Mouse (Mus musculus): Measurements from ENCODE around the gene Slc2a3. TPM values are rescaled to one million over a fixed set of nuclear protein-coding genes. Genes with fewer than 3 reads are reported as not detected.

Gene Slc2a3
- polyA plus RNA-seq, 1 experiment from 2014 or later = 19.9 TPM

GRCm38 (mm10) chr6:122801801-122802514, 518 bp upstream of the Slc2a3 start:
- Histone ChIP-seq H3K4me3 (peak overlapping the region; percentile 61), H3K27ac (replicated peaks) (peak overlapping the region; percentile 13), H3K9ac (replicated peaks) (peak overlapping the region; percentile 61), H3K4me2 (replicated peaks) (peak overlapping the region; percentile 92), H3K4me1 (peaks cover 16% of the 10 kb centered on the region; the same call in 1 of the 2 replicates), H3K9me3 (no peaks in the 10 kb centered on the region), H3K36me3 (no peaks in the 10 kb centered on the region), H3K27me3 (peaks cover 13% of the 10 kb centered on the region; the same call in 1 of the 2 replicates)
- ATAC-seq (replicated peaks) = peak; percentile 79
- 2% methylated on average over 34 of the region's 34 CpGs for WGBS

- peak overlapping the region; percentile 61 for H3K9ac ChIP-seq (replicated peaks)
- no peak for ATAC-seq (replicated peaks)
- peak overlapping the region; percentile 92 for H3K4me2 ChIP-seq (replicated peaks)
- H3K36me3 ChIP-seq = no peaks in the 10 kb centered on the region
- peaks cover 13% of the 10 kb centered on the region; the same call in 1 of the 2 replicates for H3K27me3 ChIP-seq
- H3K4me3 ChIP-seq = peak overlapping the region; percentile 61
- no peak overlapping the region for H3K27ac ChIP-seq (replicated peaks)
- peaks cover 16% of the 10 kb centered on the region; the same call in 1 of the 2 replicates for H3K4me1 ChIP-seq
- WGBS = 37% methylated on average over 10 of the region's 10 CpGs
- no peaks in the 10 kb centered on the region for H3K9me3 ChIP-seq
Measured at GRCm38 (mm10) chr6:122800640-122801300, 670 bp downstream of the Slc2a3 start.

- Histone ChIP-seq H3K4me2 (replicated peaks) (no peak overlapping the region), H3K4me3 (no peak overlapping the region), H3K9ac (replicated peaks) (no peak overlapping the region), H3K27me3 (no peaks in the 10 kb centered on the region), H3K9me3 (no peaks in the 10 kb centered on the region), H3K27ac (replicated peaks) (no peak overlapping the region), H3K36me3 (no peaks in the 10 kb centered on the region), H3K4me1 (no peaks in the 10 kb centered on the region)
- 74% methylated on average over 8 of the region's 8 CpGs for WGBS
- no peak for ATAC-seq (replicated peaks)
Measured at GRCm38 (mm10) chr6:122795254-122795935, 6.0 kb downstream of the Slc2a3 start.

- Histone ChIP-seq H3K4me3 (no peak overlapping the region), H3K4me2 (replicated peaks) (no peak overlapping the region), H3K27ac (replicated peaks) (no peak overlapping the region), H3K9me3 (no peaks in the 10 kb centered on the region), H3K4me1 (no peaks in the 10 kb centered on the region), H3K27me3 (no peaks in the 10 kb centered on the region), H3K36me3 (no peaks in the 10 kb centered on the region), H3K9ac (replicated peaks) (no peak overlapping the region)
- WGBS = 17% methylated on average over 5 of the region's 5 CpGs
- ATAC-seq (replicated peaks) = peak; percentile 64
Measured at GRCm38 (mm10) chr6:122786275-122786674, 15.2 kb downstream of the Slc2a3 start.

GRCm38 (mm10) chr6:122784866-122785265, 16.6 kb downstream of the Slc2a3 start:
- H3K4me1 ChIP-seq = no peaks in the 10 kb centered on the region
- no peak overlapping the region for H3K4me3 ChIP-seq
- ATAC-seq (replicated peaks) = no peak
- H3K27me3 ChIP-seq = no peaks in the 10 kb centered on the region
- H3K9me3 ChIP-seq = no peaks in the 10 kb centered on the region
- no peak overlapping the region for H3K4me2 ChIP-seq (replicated peaks)
- H3K36me3 ChIP-seq = no peaks in the 10 kb centered on the region
- no peak overlapping the region for H3K9ac ChIP-seq (replicated peaks)
- WGBS = 97% methylated on average over 3 of the region's 3 CpGs
- H3K27ac ChIP-seq (replicated peaks) = no peak overlapping the region

GRCm38 (mm10) chr6:122782164-122782563, 19.3 kb downstream of the Slc2a3 start:
- H3K9ac ChIP-seq (replicated peaks) = no peak overlapping the region
- 86% methylated on average over 3 of the region's 3 CpGs for WGBS
- no peaks in the 10 kb centered on the region for H3K9me3 ChIP-seq

GRCm38 (mm10) chr6:122781167-122781566, 20.3 kb downstream of the Slc2a3 start:
- WGBS = 72% methylated on average over 4 of the region's 4 CpGs
- H3K9me3 ChIP-seq = no peaks in the 10 kb centered on the region
- H3K27ac ChIP-seq (replicated peaks) = no peak overlapping the region

More at GRCm38 (mm10) chr6:122782164-122782563, 19.3 kb downstream of the Slc2a3 start:
- H3K4me2 ChIP-seq (replicated peaks) = no peak overlapping the region
- no peak overlapping the region for H3K4me3 ChIP-seq
- H3K27me3 ChIP-seq = no peaks in the 10 kb centered on the region
- H3K4me1 ChIP-seq = no peaks in the 10 kb centered on the region
- ATAC-seq (replicated peaks) = no peak
- no peak overlapping the region for H3K27ac ChIP-seq (replicated peaks)
- no peaks in the 10 kb centered on the region for H3K36me3 ChIP-seq

GRCm38 (mm10) chr6:122779916-122780315, 21.5 kb downstream of the Slc2a3 start:
- Histone ChIP-seq H3K4me2 (replicated peaks) (no peak overlapping the region), H3K36me3 (no peaks in the 10 kb centered on the region), H3K9me3 (no peaks in the 10 kb centered on the region), H3K27ac (replicated peaks) (no peak overlapping the region), H3K4me3 (no peak overlapping the region), H3K9ac (replicated peaks) (no peak overlapping the region), H3K27me3 (no peaks in the 10 kb centered on the region), H3K4me1 (no peaks in the 10 kb centered on the region)
- 46% methylated on average over 1 of the region's 1 CpGs for whole genome bisulfite sequencing
- ATAC-seq (replicated peaks) = no peak

More at GRCm38 (mm10) chr6:122781167-122781566, 20.3 kb downstream of the Slc2a3 start:
- Histone ChIP-seq H3K4me3 (no peak overlapping the region), H3K4me2 (replicated peaks) (no peak overlapping the region), H3K36me3 (no peaks in the 10 kb centered on the region), H3K4me1 (no peaks in the 10 kb centered on the region), H3K27me3 (no peaks in the 10 kb centered on the region), H3K9ac (replicated peaks) (no peak overlapping the region)
- no peak for ATAC-seq (replicated peaks)

GRCm38 (mm10) chr6:122776040-122776439, 25.4 kb downstream of the Slc2a3 start:
- H3K27me3 ChIP-seq = no peaks in the 10 kb centered on the region
- H3K27ac ChIP-seq (replicated peaks) = no peak overlapping the region
- no peak overlapping the region for H3K4me3 ChIP-seq
- H3K4me2 ChIP-seq (replicated peaks) = no peak overlapping the region
- H3K36me3 ChIP-seq = no peaks in the 10 kb centered on the region
- no peak for ATAC-seq (replicated peaks)
- no peaks in the 10 kb centered on the region for H3K4me1 ChIP-seq
- no peaks in the 10 kb centered on the region for H3K9me3 ChIP-seq
- H3K9ac ChIP-seq (replicated peaks) = no peak overlapping the region
- WGBS = 82% methylated on average over 7 of the region's 7 CpGs

- H3K4me1 ChIP-seq = peaks cover 6% of the 10 kb centered on the region
- no peaks in the 10 kb centered on the region for H3K36me3 ChIP-seq
- H3K4me3 ChIP-seq = no peak overlapping the region
- H3K9ac ChIP-seq (replicated peaks) = no peak overlapping the region
- no peaks in the 10 kb centered on the region for H3K27me3 ChIP-seq
- H3K27ac ChIP-seq (replicated peaks) = no peak overlapping the region
- no peaks in the 10 kb centered on the region for H3K9me3 ChIP-seq
- 90% methylated on average over 1 of the region's 1 CpGs for WGBS
- H3K4me2 ChIP-seq (replicated peaks) = no peak overlapping the region
- ATAC-seq (replicated peaks) = no peak
Measured at GRCm38 (mm10) chr6:122774345-122774744, 27.1 kb downstream of the Slc2a3 start.

GRCm38 (mm10) chr6:122772701-122773100, 28.7 kb downstream of the Slc2a3 start:
- Histone ChIP-seq H3K27ac (replicated peaks) (no peak overlapping the region), H3K27me3 (no peaks in the 10 kb centered on the region), H3K36me3 (no peaks in the 10 kb centered on the region)

GRCm38 (mm10) chr6:122770760-122771315, 30.6 kb downstream of the Slc2a3 start:
- Histone ChIP-seq H3K27me3 (no peaks in the 10 kb centered on the region), H3K4me2 (replicated peaks) (no peak overlapping the region), H3K4me3 (no peak overlapping the region), H3K9me3 (no peaks in the 10 kb centered on the region), H3K9ac (replicated peaks) (no peak overlapping the region), H3K36me3 (no peaks in the 10 kb centered on the region), H3K27ac (replicated peaks) (no peak overlapping the region), H3K4me1 (peaks cover 10% of the 10 kb centered on the region)
- 89% methylated on average over 11 of the region's 11 CpGs for WGBS
- no peak for ATAC-seq (replicated peaks)

More at GRCm38 (mm10) chr6:122772701-122773100, 28.7 kb downstream of the Slc2a3 start:
- ATAC-seq (replicated peaks) = no peak
- Histone ChIP-seq H3K4me1 (peaks cover 6% of the 10 kb centered on the region), H3K4me3 (no peak overlapping the region), H3K9me3 (no peaks in the 10 kb centered on the region), H3K4me2 (replicated peaks) (no peak overlapping the region), H3K9ac (replicated peaks) (no peak overlapping the region)
- WGBS = 60% methylated on average over 6 of the region's 6 CpGs

All from forebrain, embryonic 15.5 days (tissue).